Mouse (Mus musculus) ovary, postnatal 10 days (tissue): Measurements from ENCODE around the gene Gm45233.
A peak's percentile ranks its signal among the peaks of the same experiment; 100 is the strongest.

Experiments
- DNase-seq: peaks from one replicate; pipeline ENCODE4 v3.0.0; 2022; ENCODE audit warnings: low spot score

Gene Gm45233

GRCm38 (mm10) chr7:43449811-43450210, 5.9 kb downstream of the Gm45233 start:
- DNase-seq: no peak

DNA sequence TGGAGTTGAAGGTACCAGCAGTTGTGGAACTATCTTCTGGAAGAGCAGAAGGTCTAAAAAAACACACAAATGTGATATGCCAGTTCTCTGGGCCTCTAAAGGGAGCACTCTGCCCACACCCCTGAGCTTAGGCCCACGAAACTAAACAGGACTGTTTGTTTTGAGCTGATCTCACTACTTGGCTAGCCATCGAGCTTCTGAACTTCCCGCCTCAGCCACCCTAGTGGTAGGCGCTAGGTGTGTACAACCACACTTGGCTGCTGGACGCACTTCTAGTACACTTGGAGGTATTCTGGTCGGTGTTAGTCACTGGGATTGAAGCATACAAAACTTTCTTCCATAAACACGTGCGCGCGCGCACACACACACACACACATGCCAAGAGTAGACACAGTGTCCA, 7.8 kb downstream of the Gm45233 start:
- no peak for DNase-seq

- DNase-seq: no peak
These were observed 8.7 kb downstream of the Gm45233 start for GRCm38 (mm10) chr7:43452609-43453008.

DNA sequence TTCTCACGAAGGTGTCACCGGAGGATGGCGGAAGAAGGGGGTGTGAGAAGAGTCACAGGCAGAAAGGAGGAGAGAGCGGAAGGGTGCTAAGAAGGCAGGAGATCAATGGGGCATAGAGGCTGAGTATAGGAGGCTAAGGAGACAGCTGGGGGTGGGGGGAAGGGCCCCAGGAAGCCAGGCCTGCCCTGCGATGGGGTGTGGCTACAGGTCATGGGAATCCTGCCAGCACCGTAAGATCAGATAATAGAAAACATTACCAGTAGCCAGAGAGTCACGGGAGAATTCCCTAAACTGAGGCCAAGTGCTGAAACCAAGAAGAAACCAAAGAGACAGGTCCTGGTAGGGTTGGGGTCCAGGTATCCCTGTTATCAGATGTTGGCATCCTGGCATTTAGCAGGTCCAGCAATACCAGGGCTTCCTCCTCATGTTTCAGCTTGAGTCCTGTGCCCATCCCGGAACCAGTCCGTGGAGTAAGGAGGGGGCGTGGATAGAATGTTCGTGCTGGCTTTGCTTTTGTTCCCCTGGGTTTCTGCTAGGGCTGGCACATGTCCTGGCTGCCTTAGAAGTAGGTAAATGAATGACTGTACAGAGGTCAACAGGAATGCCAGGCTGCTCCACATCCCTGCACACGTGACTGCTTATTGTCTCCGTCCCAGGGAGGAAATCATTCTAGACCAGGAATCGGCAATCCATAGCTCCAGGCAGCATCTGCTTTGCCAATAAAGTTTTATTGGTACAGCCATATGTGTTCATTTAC, 9.8 kb downstream of the Gm45233 start:
- DNase-seq: no peak

DNA sequence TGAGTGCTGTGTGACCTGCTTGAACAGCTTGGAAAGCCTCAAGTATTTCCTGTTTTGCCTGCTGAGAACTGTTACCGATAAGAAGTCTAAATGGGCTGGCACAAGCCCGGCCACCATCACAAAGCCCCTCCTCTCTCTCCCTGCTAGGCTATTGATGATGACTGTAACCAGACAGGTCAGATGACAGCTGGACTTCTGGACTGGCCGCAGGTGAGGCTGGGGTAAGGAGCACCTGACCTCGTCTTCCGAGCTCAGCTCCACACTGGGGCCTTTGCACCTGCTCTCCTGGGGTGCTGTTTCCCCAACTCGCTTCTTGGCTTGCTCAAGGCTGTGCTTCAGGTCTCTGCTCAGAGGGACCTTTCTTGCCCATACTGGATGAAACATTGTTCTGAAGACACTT, 10.4 kb downstream of the Gm45233 start:
- no peak for DNase-seq

GRCm38 (mm10) chr7:43462851-43463250, 18.9 kb downstream of the Gm45233 start, which contains the start of gene Vsig10l:
TSS of gene Vsig10l (plus strand) at chr7:43463151.
- DNase-seq: no peak

- no peak for DNase-seq
These were observed 20.0 kb downstream of the Gm45233 start for GRCm38 (mm10) chr7:43463976-43464375.

DNA sequence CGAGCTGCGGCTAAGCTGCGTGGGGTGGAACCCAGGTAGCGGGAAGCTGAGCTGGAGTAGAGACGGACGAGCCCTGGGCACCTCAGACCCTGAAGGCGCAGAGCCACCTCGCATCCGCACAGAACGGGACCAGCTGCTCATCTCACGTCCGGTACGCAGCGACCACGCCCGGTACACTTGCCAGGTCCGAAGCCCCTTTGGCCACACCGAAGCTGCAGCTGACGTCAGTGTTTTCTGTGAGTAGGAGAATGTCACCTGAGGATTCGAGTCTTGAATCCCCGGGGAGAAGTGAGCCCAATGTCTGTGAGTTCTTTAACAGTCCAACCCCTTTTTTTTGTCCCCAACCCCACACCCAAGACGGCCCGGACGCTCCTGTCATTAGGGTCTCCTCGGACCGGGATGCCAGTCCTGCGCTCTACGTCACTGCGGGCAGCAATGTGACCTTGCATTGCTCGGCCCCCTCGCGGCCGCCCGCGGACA, 21.0 kb downstream of the Gm45233 start:
- DNase-seq: no peak

DNA sequence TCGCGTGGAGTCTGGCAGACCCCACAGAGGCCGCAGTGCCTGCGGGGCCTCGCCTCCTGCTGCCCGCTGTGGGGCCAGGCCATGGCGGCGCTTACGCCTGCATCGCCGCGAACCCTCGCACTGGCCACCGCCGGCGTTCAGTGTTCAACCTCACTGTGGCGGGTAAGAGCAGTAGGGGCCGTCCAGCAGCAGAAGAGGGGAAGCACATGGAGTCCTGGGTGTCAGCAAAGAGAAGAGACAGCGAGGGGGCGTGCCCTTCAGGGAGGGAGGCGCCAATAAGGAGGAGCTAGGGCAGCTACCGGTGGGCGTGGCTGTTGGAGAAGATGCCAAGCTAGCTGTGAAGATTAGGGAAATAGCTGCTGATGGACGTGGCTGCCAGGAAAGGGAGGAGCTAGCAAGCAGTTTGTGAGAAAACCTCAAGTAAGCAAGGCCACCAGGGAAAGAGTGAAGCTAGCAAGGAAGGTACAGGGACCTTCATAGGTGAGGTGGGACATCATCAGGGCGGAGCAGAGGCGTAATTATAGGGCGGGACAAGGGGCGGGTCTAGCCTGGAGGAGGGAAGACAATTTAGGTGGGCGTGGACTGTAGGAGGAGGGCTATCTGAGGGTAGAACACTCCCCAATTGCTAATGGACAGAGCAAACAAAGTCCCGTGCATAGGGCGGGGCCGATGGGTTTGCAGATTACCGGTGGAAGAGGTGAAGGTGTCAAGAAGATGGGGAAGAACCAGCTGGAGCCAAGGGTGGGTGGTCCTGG, 21.6 kb downstream of the Gm45233 start:
- DNase-seq: peak; percentile 62

DNA sequence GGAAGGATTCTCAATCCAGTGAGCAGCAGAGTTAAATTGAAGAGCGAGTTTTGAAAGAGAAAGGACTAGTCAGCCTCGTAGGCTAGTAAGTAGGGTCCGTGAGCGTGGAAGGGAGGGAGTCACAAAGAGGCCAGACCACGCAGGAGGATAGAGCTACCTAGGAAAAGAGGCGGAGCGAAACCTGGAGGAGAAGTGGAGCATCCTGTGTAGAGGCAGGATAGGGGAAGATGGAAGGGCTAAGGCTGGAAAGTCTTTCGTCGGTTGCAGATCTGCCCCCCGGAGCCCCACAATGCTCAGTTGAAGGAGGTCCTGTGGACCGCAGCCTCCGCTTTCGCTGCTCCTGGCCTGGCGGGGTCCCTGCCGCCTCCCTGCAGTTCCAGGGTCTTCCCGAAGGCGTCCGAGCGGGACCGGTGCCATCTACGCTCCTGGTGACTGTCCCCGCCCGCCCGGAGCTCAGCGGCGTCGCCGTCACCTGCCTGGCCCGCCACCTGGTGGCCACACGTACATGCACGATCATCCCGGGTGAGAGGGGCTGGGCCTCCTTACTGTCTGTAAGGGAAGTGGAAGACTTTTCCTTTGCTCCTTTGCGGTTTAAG, 22.3 kb downstream of the Gm45233 start:
- DNase-seq: peak; percentile 56

DNA sequence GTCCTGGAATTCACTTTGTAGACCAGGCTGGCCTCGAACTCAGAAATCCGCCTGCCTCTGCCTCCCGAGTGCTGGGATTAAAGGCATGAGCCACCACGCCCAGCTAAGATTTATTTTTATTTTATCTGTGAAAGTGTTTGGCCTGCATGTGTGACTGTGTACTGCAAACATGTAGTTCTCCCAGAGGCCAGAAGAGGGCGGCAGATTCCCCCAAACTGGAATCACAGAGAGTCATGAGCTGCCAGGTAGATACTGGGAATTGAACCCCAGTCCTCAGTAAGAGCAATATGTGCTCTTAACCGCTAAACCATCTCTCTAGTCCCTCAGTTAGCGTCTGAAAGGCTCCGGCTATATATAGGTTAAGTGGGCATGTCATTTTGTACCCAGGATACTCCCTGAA, 26.4 kb downstream of the Gm45233 start:
- DNase-seq: no peak

- DNase-seq: no peak
These were observed 31.8 kb downstream of the Gm45233 start for GRCm38 (mm10) chr7:43475706-43476105.

- DNase-seq: no peak
These were observed 32.4 kb downstream of the Gm45233 start for GRCm38 (mm10) chr7:43476376-43476775.

- no peak for DNase-seq
These were observed 37.3 kb downstream of the Gm45233 start for GRCm38 (mm10) chr7:43481191-43481590.

- DNase-seq: no peak
These were observed 38.3 kb downstream of the Gm45233 start for GRCm38 (mm10) chr7:43482090-43482716.

- DNase-seq: no peak
These were observed 39.3 kb downstream of the Gm45233 start for GRCm38 (mm10) chr7:43483236-43483635.

DNA sequence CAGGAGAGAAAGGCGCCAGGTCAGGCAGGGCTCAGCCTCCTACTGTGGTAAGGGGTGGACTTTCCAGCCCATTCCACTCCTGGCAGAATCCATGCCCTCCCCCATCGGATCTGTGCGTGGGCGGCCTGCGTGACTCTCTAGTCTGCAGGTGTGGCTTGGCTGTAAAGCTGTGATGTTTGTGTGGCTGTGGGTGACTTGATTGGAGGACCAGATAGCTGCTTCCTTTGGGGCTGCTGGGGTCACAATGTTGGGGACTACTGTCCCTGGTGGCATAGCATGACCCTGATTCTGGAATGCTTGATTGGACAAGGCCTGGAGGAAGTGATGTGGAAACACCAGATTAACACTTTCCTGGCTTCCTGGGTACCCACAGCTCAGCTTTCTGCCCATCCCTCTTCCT, 44.7 kb downstream of the Gm45233 start:
- DNase-seq: no peak

DNA sequence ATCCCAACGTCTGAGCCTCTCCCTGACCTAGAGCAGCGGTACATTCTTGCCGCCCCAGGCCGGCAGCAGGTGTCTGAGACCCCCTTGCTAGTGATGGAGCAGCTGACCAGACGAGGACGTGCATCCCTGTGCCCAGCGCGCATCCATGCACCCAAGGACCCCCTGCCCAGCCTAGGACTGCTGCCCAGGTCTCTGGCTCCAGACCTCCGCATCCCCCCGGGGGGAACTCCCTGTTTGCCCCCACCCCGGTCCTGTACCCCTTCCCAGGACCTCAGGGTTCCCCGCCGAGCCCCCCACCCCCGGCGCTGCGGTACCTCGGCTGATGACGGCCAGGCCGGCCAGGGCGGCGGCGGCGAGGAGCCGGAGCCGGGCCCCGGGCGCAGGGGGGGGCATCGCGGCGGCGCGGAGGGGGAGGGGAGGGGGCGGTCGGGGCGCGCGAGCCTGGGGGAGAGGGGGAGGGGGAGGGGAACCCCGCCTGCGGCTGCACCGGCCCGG, 45.8 kb downstream of the Gm45233 start, which contains the start of gene Iglon5:
Iglon5 (minus strand) TSS at position 445 of the 495 bp plus-strand sequence.
- DNase-seq: no peak

DNA sequence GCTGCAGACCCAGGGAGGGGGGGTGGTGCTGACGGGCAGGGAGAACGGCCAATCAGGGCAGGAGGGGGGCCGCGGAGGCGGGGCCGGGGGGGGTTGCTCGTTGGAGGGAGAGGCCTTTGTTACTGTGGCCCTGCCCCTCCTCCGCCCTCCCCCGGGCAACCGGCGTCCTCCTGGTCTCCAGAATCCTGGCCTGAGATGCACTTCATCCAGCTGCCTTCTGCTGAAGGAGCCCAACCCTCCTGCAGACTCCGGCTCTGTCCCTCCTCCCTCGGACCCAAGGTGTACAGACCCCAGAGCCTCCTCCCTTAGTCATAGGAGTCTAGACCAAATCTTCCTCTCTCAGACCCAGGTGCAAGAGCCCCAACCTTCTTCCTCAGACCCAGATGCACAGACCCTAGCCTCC, 46.3 kb downstream of the Gm45233 start:
- no peak for DNase-seq

DNA sequence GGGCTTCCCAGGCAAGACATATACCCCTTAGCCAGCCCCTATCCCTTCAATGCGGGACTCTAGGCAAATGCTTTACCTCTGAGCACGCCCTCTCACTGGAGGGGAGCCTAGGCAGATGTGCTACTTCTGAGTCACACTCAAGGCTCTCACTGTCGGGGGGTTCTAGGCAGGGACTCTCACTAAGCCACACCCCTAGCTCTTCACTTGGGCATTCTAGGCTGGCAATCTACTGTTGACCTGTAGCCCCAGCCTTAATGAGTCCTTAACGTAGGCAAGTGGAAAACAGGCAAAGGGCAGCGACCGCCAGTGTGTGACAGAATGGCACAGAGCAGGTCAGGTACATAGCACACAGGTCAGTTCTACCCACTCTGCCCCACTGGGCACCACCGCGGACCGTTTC, 46.9 kb downstream of the Gm45233 start:
- no peak for DNase-seq

DNA sequence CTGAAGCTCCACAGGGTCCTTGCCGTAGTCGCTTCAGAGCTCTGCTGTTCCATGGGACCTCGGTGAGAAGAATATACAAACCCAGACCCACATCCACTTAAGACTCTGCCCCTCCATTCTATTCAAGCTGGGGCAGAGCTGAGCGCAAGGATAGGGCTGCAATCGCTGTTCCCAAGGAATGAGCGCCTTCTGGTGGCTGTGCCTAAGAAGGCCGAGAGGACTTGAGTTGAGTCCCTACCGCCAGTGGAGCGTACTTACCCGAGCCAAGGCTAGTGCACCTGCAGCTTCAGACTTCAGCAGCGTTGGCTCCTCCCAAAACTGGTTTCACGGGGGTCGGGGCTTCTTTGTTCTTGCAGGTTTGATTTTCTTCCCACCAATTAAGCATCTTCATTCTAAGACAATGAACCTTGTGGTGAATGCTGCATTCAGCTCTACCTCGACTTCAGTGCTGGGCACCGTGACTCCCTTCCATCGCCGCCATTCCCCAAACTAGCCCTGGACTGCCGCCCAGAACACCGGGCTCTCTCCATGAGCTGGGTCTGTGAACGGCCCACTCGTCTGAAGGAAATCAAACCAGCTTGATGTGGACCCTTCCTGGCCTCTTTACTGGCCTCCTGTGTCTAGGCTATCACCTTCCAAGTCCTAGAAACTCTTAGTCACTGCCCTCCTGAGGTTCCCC, 51.6 kb downstream of the Gm45233 start:
- DNase-seq: no peak
